ENCODE assay signal across 12 mouse cellular contexts in genomic region chr4:155134686-155135172, GRCm38 (mm10). TPM values are rescaled to one million over a fixed set of nuclear protein-coding genes. Genes with fewer than 3 reads are reported as not detected.
DNase-seq lines count a peak whose midpoint lies in the region; ATAC-seq and TF ChIP-seq lines count a peak whose summit lies in the region.
"Had no signal": no experiment of that assay in that cellular context is flagged by ENCODE, and none has a peak within 500 bp of the region (broad histone marks: within the 10 kb centered on the region; RNA-seq: fewer than 3 reads in every experiment).

No protein-coding gene starts in this region.

- TF ChIP-seq POLR2A in thymus, adult 2 months (IDR thresholded peaks at IDR 0.05; ENCODE audit: control insufficient read depth, extremely low read depth, insufficient read depth, low read length, poor library complexity) = no peak

- no peak overlapping the region for H3K4me2 ChIP-seq in heart, embryonic 13.5 days
- no peak overlapping the region for H3K4me2 ChIP-seq in lung, embryonic 16.5 days (ENCODE audit: low read depth, low read length)
- H3K4me2 ChIP-seq in hindbrain, embryonic 14.5 days (replicated peaks) = no peak overlapping the region
- H3K4me2 ChIP-seq in stomach, postnatal 0 days (replicated peaks; ENCODE audit: low read depth) = no peak overlapping the region
- H3K4me2 ChIP-seq: hindbrain, embryonic 15.5 days had no signal

- 82% methylated on average over 7 of the region's 7 CpGs for WGBS in heart, embryonic 13.5 days
- 80% methylated on average over 7 of the region's 7 CpGs for WGBS in lung, embryonic 16.5 days
- 86% methylated on average over 7 of the region's 7 CpGs for WGBS in hindbrain, embryonic 14.5 days
- 92% methylated on average over 7 of the region's 7 CpGs for WGBS in stomach, postnatal 0 days
- 93% methylated on average over 7 of the region's 7 CpGs for WGBS in thymus, adult 2 months

- ATAC-seq in heart, embryonic 13.5 days (ENCODE audit: extremely low read depth, insufficient number of reproducible peaks, low FRiP score, low TSS enrichment) = no peak
- ATAC-seq in lung, embryonic 16.5 days (ENCODE audit: low read depth) = no peak
- no peak for ATAC-seq in hindbrain, embryonic 14.5 days (ENCODE audit: low FRiP score)
- no peak for ATAC-seq in stomach, postnatal 0 days (ENCODE audit: low FRiP score, low TSS enrichment)
- ATAC-seq: CD4-positive, CD25-positive, alpha-beta regulatory T cell, adult 4 months; Patski had no signal

- H3K27me3 ChIP-seq in heart, embryonic 13.5 days (replicated peaks) = no peaks in the 10 kb centered on the region
- H3K27me3 ChIP-seq in lung, embryonic 16.5 days (ENCODE audit: control insufficient read depth, insufficient read depth, low read depth, low read length) = no peaks in the 10 kb centered on the region
- H3K27me3 ChIP-seq in hindbrain, embryonic 14.5 days (ENCODE audit: control insufficient read depth, insufficient read depth, low read length) = no peaks in the 10 kb centered on the region
- no peaks in the 10 kb centered on the region for H3K27me3 ChIP-seq in stomach, postnatal 0 days (ENCODE audit: control insufficient read depth, insufficient read depth, low read length)
- H3K27me3 ChIP-seq in thymus, adult 2 months (ENCODE audit: control insufficient read depth, insufficient read depth, low read length) = no peaks in the 10 kb centered on the region
- H3K27me3 ChIP-seq: hindbrain, embryonic 15.5 days; Patski had no signal

- H3K9ac ChIP-seq in heart, embryonic 13.5 days = peak overlapping the region; percentile 28
- H3K9ac ChIP-seq in lung, embryonic 16.5 days (ENCODE audit: low read length) = no peak overlapping the region
- H3K9ac ChIP-seq in hindbrain, embryonic 14.5 days = no peak overlapping the region
- no peak overlapping the region for H3K9ac ChIP-seq in stomach, postnatal 0 days (ENCODE audit: low read length)
- H3K9ac ChIP-seq: hindbrain, embryonic 15.5 days had no signal

- no peak for TF ChIP-seq EP300 in stomach, postnatal 0 days (optimal IDR thresholded peaks at IDR 0.05)

- no peaks in the 10 kb centered on the region for H3K9me3 ChIP-seq in heart, embryonic 13.5 days
- no peaks in the 10 kb centered on the region for H3K9me3 ChIP-seq in lung, embryonic 16.5 days (ENCODE audit: control insufficient read depth, low read length)
- no peaks in the 10 kb centered on the region for H3K9me3 ChIP-seq in hindbrain, embryonic 14.5 days (ENCODE audit: control insufficient read depth, low read length)
- no peaks in the 10 kb centered on the region for H3K9me3 ChIP-seq in stomach, postnatal 0 days (ENCODE audit: control insufficient read depth, low read length)
- H3K9me3 ChIP-seq: hindbrain, embryonic 15.5 days had no signal

- H3K27ac ChIP-seq in heart, embryonic 13.5 days (replicated peaks) = peak overlapping the region; percentile 95
- H3K27ac ChIP-seq in lung, embryonic 16.5 days (ENCODE audit: low read length) = peak overlapping the region; percentile 71
- H3K27ac ChIP-seq in hindbrain, embryonic 14.5 days = 0 out of 2 replicates have a peak overlapping the region, but pooled peaks have one; percentile 4
- H3K27ac ChIP-seq in stomach, postnatal 0 days (replicated peaks) = peak overlapping the region; percentile 69; the same call in 1 of the 2 replicates
- H3K27ac ChIP-seq in thymus, adult 2 months (ENCODE audit: control insufficient read depth, insufficient read depth, low read length) = no peak overlapping the region

- no peak for TF ChIP-seq CTCF in stomach, postnatal 0 days (IDR thresholded peaks at IDR 0.05; ENCODE audit: low read depth)
- no peak for TF ChIP-seq CTCF in thymus, adult 2 months (IDR thresholded peaks at IDR 0.05; ENCODE audit: borderline replicate concordance, control insufficient read depth, extremely low read depth, insufficient read depth, low read length, poor library complexity)

- H3K4me1 ChIP-seq in heart, embryonic 13.5 days = peaks cover 77% of the 10 kb centered on the region
- peaks cover 33% of the 10 kb centered on the region for H3K4me1 ChIP-seq in lung, embryonic 16.5 days (replicated peaks; ENCODE audit: control insufficient read depth, insufficient read depth, low read length)
- H3K4me1 ChIP-seq in hindbrain, embryonic 14.5 days (replicated peaks; ENCODE audit: control insufficient read depth, insufficient read depth, low read length) = peaks cover 20% of the 10 kb centered on the region
- H3K4me1 ChIP-seq in stomach, postnatal 0 days (replicated peaks; ENCODE audit: control insufficient read depth, insufficient read depth) = 0 out of 2 replicates have a peak, but pooled peaks cover 6% of the 10 kb centered on the region
- peaks cover 8% of the 10 kb centered on the region for H3K4me1 ChIP-seq in thymus, adult 2 months (replicated peaks; ENCODE audit: control insufficient read depth, insufficient read depth, low read length)

- no peaks in the 10 kb centered on the region for H3K36me3 ChIP-seq in heart, embryonic 13.5 days
- H3K36me3 ChIP-seq in lung, embryonic 16.5 days (ENCODE audit: control insufficient read depth, insufficient read depth, low read length) = no peaks in the 10 kb centered on the region
- H3K36me3 ChIP-seq in hindbrain, embryonic 14.5 days (replicated peaks; ENCODE audit: control insufficient read depth, insufficient read depth) = no peaks in the 10 kb centered on the region
- no peaks in the 10 kb centered on the region for H3K36me3 ChIP-seq in stomach, postnatal 0 days (ENCODE audit: control insufficient read depth, insufficient read depth, low read length)
- H3K36me3 ChIP-seq in thymus, adult 2 months (ENCODE audit: control insufficient read depth, insufficient read depth, low read length) = no peaks in the 10 kb centered on the region
- H3K36me3 ChIP-seq: hindbrain, embryonic 15.5 days had no signal

- no peak for DNase-seq in heart, postnatal 4 days
- no peak for DNase-seq in lung, postnatal 10 days
- no peak for DNase-seq in hindbrain, embryonic 14.5 days (ENCODE audit: low spot score)
- DNase-seq in stomach, postnatal 0 days (ENCODE audit: low spot score) = no peak
- no peak for DNase-seq in thymus, adult 2 months
- DNase-seq: adrenal gland, postnatal 14 days; thymus, postnatal 14 days had no signal

- H3K4me3 ChIP-seq in heart, embryonic 13.5 days = no peak overlapping the region
- H3K4me3 ChIP-seq in lung, embryonic 16.5 days (ENCODE audit: low read length) = no peak overlapping the region
- no peak overlapping the region for H3K4me3 ChIP-seq in hindbrain, embryonic 14.5 days (replicated peaks; ENCODE audit: low read length)
- H3K4me3 ChIP-seq in stomach, postnatal 0 days (ENCODE audit: low read depth, low read length) = no peak overlapping the region
- no peak overlapping the region for H3K4me3 ChIP-seq in thymus, adult 2 months (ENCODE audit: control insufficient read depth, insufficient read depth, low read length)
- H3K4me3 ChIP-seq: hindbrain, embryonic 15.5 days had no signal

RNA-seq across cellular contexts. Expression of gene Morn1, which starts 48.4 kb away (rescaled TPM):
- 2.1 and 2.3 TPM in 2 replicates for polyA plus RNA-seq in heart, embryonic 13.5 days (2015; fragmentation: Nextera tagmentation; extraction: Ambion mirVana)
- total RNA-seq in heart, postnatal 4 days (2021) = 1 to 10 TPM; 2.8 to 3.0 TPM
- 6.3 and 6.9 TPM in 2 replicates for polyA plus RNA-seq in lung, embryonic 16.5 days (2015; fragmentation: Nextera tagmentation; extraction: Ambion mirVana)
- 6.1 and 8.7 TPM in 2 replicates for polyA plus RNA-seq in hindbrain, embryonic 14.5 days (2014; fragmentation: Nextera tagmentation; extraction: Ambion mirVana)
- polyA plus RNA-seq in stomach, postnatal 0 days (2015; fragmentation: Nextera tagmentation; extraction: Ambion mirVana) = 3.2 and 3.6 TPM in 2 replicates
- 3.8 and 5.0 TPM in 2 replicates for polyA plus RNA-seq in thymus, adult 2 months (2012; rRNA removed)

RNA-seq across cellular contexts. Expression of gene Rer1, which starts 48.5 kb away (rescaled TPM):
- 114 and 126 TPM in 2 replicates for polyA plus RNA-seq in heart, embryonic 13.5 days (2015; fragmentation: Nextera tagmentation; extraction: Ambion mirVana)
- total RNA-seq in heart, postnatal 4 days (2021) = 10 to 100 TPM; 76.1 to 78.4 TPM
- 150 and 157 TPM in 2 replicates for polyA plus RNA-seq in lung, embryonic 16.5 days (2015; fragmentation: Nextera tagmentation; extraction: Ambion mirVana)
- 145 and 148 TPM in 2 replicates for polyA plus RNA-seq in hindbrain, embryonic 14.5 days (2014; fragmentation: Nextera tagmentation; extraction: Ambion mirVana)
- polyA plus RNA-seq in stomach, postnatal 0 days (2015; fragmentation: Nextera tagmentation; extraction: Ambion mirVana) = 182 and 185 TPM in 2 replicates
- 107 and 111 TPM in 2 replicates for polyA plus RNA-seq in thymus, adult 2 months (2012; rRNA removed)
